Mouse (Mus musculus) lung, embryonic 14.5 days (tissue): ENCODE measurements at regions not wholly inside any gene's neighbourhood (a gene's known extent, or its start where the extent isn't known, plus 50 kb on each side); places are given as distances from the start of the nearest gene placed in this dataset.
A peak's percentile ranks its signal among the peaks of the same experiment; 100 is the strongest.

Experiments
- ATAC-seq: fragments of 200-750 bp; cut with Nextera tagmentation; 2 replicates; pipeline ENCODE4 v1.8.0; 2017; ENCODE audit warnings: mild to moderate bottlenecking, moderate TSS enrichment, moderate library complexity; ENCODE audit not compliant: insufficient read depth
- DNase-seq: peaks from one replicate; pipeline ENCODE4 v3.0.0-alpha.2; 2015
- H3K27ac ChIP-seq: fragments of 300-500 bp; sonication (generic); 2 replicates; pipeline ENCODE4 v1.5.1; 2014; ENCODE audit warnings: low read depth, mild to moderate bottlenecking, moderate library complexity
- H3K27me3 ChIP-seq: fragments of 300-500 bp; sonication (generic); 2 replicates; pipeline ENCODE4 v1.6.1; 2014; ENCODE audit warnings: low read length, control low read depth; ENCODE audit not compliant: insufficient read depth
- H3K36me3 ChIP-seq: fragments of 300-500 bp; sonication (generic); 2 replicates; pipeline ENCODE4 v1.6.1; 2014; ENCODE audit warnings: control low read depth; ENCODE audit not compliant: insufficient read depth
- H3K4me1 ChIP-seq: fragments of 300-500 bp; sonication (generic); 2 replicates; pipeline ENCODE4 v1.6.1; 2014; ENCODE audit warnings: antibody characterized with exemption, control low read depth; ENCODE audit not compliant: insufficient read depth
- H3K4me2 ChIP-seq: fragments of 300-500 bp; sonication (generic); 2 replicates; pipeline ENCODE4 v1.6.1; 2014; ENCODE audit warnings: mild to moderate bottlenecking
- H3K4me3 ChIP-seq: fragments of 300-500 bp; sonication (generic); 2 replicates; pipeline ENCODE4 v1.5.1; 2014; ENCODE audit warnings: low read depth, low read length
- H3K9ac ChIP-seq: fragments of 300-500 bp; sonication (generic); 2 replicates; pipeline ENCODE4 v1.6.1; 2014
- H3K9me3 ChIP-seq: fragments of 300-500 bp; sonication (generic); 2 replicates; pipeline ENCODE4 v1.6.1; 2016; ENCODE audit warnings: low read depth, low read length, control low read depth
- CTCF ChIP-seq: IDR thresholded peaks from 2 replicates; pipeline ENCODE4 v1.5.1; 2016; ENCODE audit warnings: antibody characterized with exemption, low read depth
- WGBS: fragments of 180-500 bp; shearing (Covaris S2); extraction: QIAGEN DNeasy Blood & Tissue Kit; methylation state at CpG from one replicate; pipeline ENCODE4 v1.1.7; 2014; 5-methylcytosine and 5-hydroxymethylcytosine counted together

GRCm38 (mm10) chr12:54479841-54480240, 176.5 kb downstream of the Sptssa start:
- Histone ChIP-seq H3K36me3 (no peaks in the 10 kb centered on the region), H3K4me3 (no peak overlapping the region), H3K9ac (no peak overlapping the region), H3K27me3 (peaks cover 5% of the 10 kb centered on the region; the same call in 1 of the 2 replicates), H3K27ac (no peak overlapping the region), H3K4me1 (no peaks in the 10 kb centered on the region), H3K4me2 (no peak overlapping the region), H3K9me3 (no peaks in the 10 kb centered on the region)
- WGBS = 33% methylated on average over 1 of the region's 1 CpGs
- peak; percentile 78 for DNase-seq
- ATAC-seq = peak; percentile 74
- no peak for TF ChIP-seq CTCF

DNA sequence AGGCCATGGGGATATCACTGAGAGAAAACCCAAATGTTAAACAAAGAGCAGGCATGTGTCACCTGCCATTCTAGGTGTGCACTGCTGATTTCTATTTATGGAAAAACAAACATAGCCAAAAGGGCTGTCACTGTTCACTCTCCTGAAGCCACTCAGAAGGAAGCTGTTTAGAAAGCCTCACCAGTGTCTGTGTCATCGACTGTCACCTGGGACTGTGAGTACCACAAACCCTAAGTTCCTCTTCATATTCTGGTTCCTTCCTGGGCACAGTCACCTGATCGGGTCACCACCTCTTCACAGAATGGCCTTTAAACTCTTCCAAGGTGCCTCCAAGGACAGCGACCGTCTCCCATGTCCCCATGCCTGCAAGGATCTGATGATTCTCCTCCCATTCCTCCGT, 183.5 kb downstream of the Sptssa start:
- no peak for ATAC-seq
- Histone ChIP-seq H3K36me3 (no peaks in the 10 kb centered on the region), H3K4me3 (no peak overlapping the region), H3K9ac (no peak overlapping the region), H3K9me3 (no peaks in the 10 kb centered on the region), H3K4me2 (no peak overlapping the region), H3K27me3 (no peaks in the 10 kb centered on the region), H3K27ac (no peak overlapping the region), H3K4me1 (no peaks in the 10 kb centered on the region)
- no peak for DNase-seq
- no peak for TF ChIP-seq CTCF
- WGBS = 81% methylated on average over 5 of the region's 5 CpGs

DNA sequence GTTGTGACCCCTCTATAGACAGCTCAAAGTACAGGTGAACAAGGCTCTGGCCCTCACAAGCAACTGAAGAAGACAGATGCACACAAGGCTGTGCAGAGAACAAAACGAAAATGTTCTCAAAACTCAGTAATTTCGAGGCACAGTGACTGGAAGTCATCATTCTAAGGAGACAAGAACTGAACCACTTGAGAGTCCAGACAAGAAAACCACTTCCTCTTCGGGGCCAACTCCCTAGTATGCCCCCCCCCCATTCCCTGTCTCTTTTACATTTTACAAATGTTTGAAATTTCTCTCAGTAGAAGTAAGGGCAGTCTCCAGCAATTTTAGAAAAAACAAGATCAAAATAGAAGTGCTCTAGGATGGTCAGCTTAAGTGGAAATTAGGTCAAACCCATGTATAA, 184.0 kb downstream of the Sptssa start:
- Histone ChIP-seq H3K4me2 (no peak overlapping the region), H3K27ac (no peak overlapping the region), H3K9me3 (no peaks in the 10 kb centered on the region), H3K27me3 (no peaks in the 10 kb centered on the region), H3K9ac (no peak overlapping the region), H3K4me3 (no peak overlapping the region), H3K4me1 (no peaks in the 10 kb centered on the region), H3K36me3 (no peaks in the 10 kb centered on the region)
- DNase-seq (no peak), ATAC-seq (no peak)
- WGBS = 77% methylated on average over 3 of the region's 3 CpGs
- no peak for TF ChIP-seq CTCF

GRCm38 (mm10) chr12:54467635-54468034, 188.7 kb downstream of the Sptssa start:
- Histone ChIP-seq H3K36me3 (no peaks in the 10 kb centered on the region), H3K9ac (no peak overlapping the region), H3K4me3 (no peak overlapping the region), H3K4me2 (no peak overlapping the region), H3K27ac (no peak overlapping the region), H3K9me3 (no peaks in the 10 kb centered on the region), H3K27me3 (no peaks in the 10 kb centered on the region), H3K4me1 (no peaks in the 10 kb centered on the region)
- TF ChIP-seq CTCF = no peak
- ATAC-seq (no peak), DNase-seq (no peak)
- 74% methylated on average over 2 of the region's 2 CpGs for WGBS

GRCm38 (mm10) chr12:54463806-54464205, 192.6 kb downstream of the Sptssa start:
- H3K9ac ChIP-seq = no peak overlapping the region
- H3K4me3 ChIP-seq = no peak overlapping the region
- TF ChIP-seq CTCF = no peak
- no peak overlapping the region for H3K27ac ChIP-seq
- H3K4me2 ChIP-seq = no peak overlapping the region
- H3K36me3 ChIP-seq = no peaks in the 10 kb centered on the region
- ATAC-seq = no peak
- no peaks in the 10 kb centered on the region for H3K4me1 ChIP-seq
- H3K9me3 ChIP-seq = no peaks in the 10 kb centered on the region
- H3K27me3 ChIP-seq = no peaks in the 10 kb centered on the region
- DNase-seq = no peak
- 55% methylated on average over 7 of the region's 7 CpGs for WGBS

- WGBS = 77% methylated on average over 3 of the region's 3 CpGs
- H3K27me3 ChIP-seq = 0 out of 2 replicates have a peak, but pooled peaks cover 6% of the 10 kb centered on the region
- no peaks in the 10 kb centered on the region for H3K36me3 ChIP-seq
- H3K9ac ChIP-seq = no peak overlapping the region
- no peak for DNase-seq
- ATAC-seq = no peak
- no peak overlapping the region for H3K27ac ChIP-seq
- H3K4me2 ChIP-seq = no peak overlapping the region
- no peaks in the 10 kb centered on the region for H3K9me3 ChIP-seq
- TF ChIP-seq CTCF = no peak
- H3K4me3 ChIP-seq = no peak overlapping the region
- no peaks in the 10 kb centered on the region for H3K4me1 ChIP-seq
Observed at GRCm38 (mm10) chr12:54461411-54461810, 195.0 kb downstream of the Sptssa start.

GRCm38 (mm10) chr12:54460135-54460523, 196.2 kb downstream of the Sptssa start:
- Histone ChIP-seq H3K4me1 (no peaks in the 10 kb centered on the region), H3K27ac (no peak overlapping the region), H3K9ac (no peak overlapping the region), H3K36me3 (no peaks in the 10 kb centered on the region), H3K9me3 (no peaks in the 10 kb centered on the region), H3K4me2 (no peak overlapping the region), H3K4me3 (no peak overlapping the region), H3K27me3 (0 out of 2 replicates have a peak, but pooled peaks cover 8% of the 10 kb centered on the region)
- no peak for TF ChIP-seq CTCF
- 35% methylated on average over 7 of the region's 7 CpGs for WGBS
- no peak for DNase-seq
- no peak for ATAC-seq

DNA sequence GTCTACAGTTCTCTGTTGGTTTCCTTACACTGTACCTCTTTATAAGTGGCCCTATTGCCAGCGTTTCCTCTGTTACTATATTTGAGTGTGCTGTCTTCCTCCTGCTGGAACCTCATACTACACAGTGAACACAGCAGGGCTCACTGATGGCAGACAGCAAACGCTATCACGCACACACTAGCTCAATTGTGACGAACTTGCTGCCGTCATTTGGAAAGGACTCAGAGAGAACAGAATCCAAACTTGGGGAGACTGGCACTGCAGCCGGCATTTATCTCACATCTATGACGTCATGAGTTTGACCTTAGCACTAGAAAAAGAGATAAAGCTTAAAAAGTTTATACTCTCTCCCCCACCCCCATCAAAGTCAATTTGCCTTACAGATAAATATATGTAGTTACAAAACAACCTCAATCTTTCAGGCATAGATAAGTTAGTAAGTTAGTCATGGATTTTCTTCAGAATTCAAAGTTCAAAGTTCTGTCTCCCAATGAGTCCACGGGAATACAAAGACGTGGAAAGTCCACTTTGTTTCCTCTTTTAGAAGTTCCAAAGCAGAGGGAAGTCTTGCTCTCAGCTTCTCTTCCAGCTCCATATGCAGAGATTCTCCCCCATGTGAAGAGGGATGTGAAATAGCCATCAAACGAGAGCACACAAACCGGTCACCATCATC, 196.8 kb downstream of the Sptssa start:
- no peak overlapping the region for H3K4me3 ChIP-seq
- H3K9me3 ChIP-seq = no peaks in the 10 kb centered on the region
- DNase-seq = peak; percentile 26
- H3K27ac ChIP-seq = no peak overlapping the region
- H3K4me2 ChIP-seq = no peak overlapping the region
- H3K27me3 ChIP-seq = 0 out of 2 replicates have a peak, but pooled peaks cover 8% of the 10 kb centered on the region
- H3K4me1 ChIP-seq = no peaks in the 10 kb centered on the region
- H3K9ac ChIP-seq = no peak overlapping the region
- 34% methylated on average over 11 of the region's 11 CpGs for WGBS
- TF ChIP-seq CTCF = no peak
- no peaks in the 10 kb centered on the region for H3K36me3 ChIP-seq
- ATAC-seq = no peak
